Mouse (Mus musculus): ENCODE measurements around the gene Ftcd.
A peak's percentile ranks its signal among the peaks of the same experiment; 100 is the strongest.

The Ftcd gene

DNA sequence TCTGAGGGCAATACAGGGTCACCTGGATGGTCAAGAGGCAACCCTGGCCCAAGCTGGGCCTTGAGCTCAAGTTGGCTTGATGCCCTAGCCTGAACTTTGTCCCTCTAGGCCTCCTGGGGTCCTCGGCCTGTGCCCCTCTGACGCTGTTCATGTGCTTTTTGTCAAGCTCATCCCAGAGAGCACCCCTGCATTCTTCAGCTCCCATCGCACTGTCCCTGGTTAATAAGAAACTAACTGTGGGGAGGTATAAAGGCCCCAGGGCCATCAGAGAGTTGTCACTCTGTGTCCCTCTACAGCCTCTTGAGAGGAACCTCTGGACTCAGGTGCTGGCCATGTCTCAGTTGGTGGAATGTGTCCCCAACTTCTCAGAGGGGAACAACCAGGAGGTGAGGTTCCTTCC lies at the start of gene Ftcd:
TSS of gene Ftcd (plus strand) at position 275 of the 400 bp plus-strand sequence.
- ATAC-seq (ENCODE audit: insufficient number of reproducible peaks, low FRiP score, low TSS enrichment), result no peak

DNA sequence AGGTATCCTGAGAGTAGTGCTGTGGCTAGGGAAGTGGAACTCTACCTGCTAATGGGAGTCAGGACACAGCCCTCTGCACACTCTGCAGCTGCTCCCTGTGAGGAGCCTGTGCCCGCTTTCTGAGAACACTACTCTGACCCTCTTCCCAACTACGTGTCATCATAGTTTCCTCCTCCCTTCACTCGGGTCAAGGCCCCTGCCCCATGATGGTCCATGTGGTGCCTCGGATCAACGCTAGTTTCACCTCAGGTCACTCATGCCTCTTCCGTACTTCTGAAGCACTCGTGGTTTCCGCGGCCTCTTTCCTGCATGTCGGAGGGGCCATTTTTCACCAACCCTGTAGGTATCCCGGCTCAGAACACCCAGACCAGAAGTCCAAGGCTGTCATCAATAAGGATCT lies 44.5 kb upstream of the Ftcd start:
- peak; percentile 59; the same call in 1 of the 2 replicates for ATAC-seq (ENCODE audit: insufficient number of reproducible peaks, low FRiP score, low TSS enrichment)

DNA sequence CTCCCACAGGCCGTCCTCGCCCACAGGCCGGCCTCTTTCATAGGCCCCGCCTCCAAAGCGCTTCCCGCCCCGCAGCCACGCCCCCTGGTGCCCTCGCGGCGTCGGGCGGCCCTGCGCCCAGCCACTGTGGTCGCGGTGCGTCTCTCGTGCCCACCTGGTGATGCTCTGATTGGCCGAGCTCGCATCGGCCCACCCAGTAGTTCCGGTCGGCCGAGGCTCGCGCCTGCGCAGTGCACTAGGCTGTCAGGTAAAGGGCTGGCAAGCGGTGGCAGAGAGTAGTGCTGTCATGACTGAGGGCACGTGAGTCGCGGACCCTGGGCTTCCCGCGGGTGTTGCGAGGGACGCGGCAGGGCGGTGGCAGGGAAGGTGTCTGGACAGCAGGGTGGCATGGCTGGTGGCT lies 44.1 kb upstream of the Ftcd start, which contains the start of gene Lss:
TSS of gene Lss (plus strand) at position 214 of the 400 bp plus-strand sequence.
- ATAC-seq (ENCODE audit: insufficient number of reproducible peaks, low FRiP score, low TSS enrichment), result peak; percentile 98

DNA sequence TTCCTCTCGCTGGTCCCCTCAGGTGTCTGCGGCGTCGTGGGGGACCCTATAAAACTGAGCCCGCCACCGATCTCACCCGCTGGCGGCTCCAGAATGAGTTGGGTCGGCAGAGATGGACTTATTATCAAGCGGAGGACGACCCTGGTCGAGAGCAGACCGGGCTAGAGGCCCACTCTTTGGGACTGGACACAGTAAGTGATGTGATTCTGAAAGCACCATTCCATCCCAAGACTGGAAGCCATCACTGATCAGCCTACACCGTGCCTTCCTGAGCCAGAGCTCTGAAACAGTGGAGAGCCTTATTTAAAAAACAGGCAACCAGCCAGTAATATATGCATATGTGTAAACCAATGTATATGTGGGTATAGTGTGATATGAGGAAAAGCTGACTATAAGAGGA lies 43.6 kb upstream of the Ftcd start:
- ATAC-seq (ENCODE audit: insufficient number of reproducible peaks, low FRiP score, low TSS enrichment), result peak; percentile 29

DNA sequence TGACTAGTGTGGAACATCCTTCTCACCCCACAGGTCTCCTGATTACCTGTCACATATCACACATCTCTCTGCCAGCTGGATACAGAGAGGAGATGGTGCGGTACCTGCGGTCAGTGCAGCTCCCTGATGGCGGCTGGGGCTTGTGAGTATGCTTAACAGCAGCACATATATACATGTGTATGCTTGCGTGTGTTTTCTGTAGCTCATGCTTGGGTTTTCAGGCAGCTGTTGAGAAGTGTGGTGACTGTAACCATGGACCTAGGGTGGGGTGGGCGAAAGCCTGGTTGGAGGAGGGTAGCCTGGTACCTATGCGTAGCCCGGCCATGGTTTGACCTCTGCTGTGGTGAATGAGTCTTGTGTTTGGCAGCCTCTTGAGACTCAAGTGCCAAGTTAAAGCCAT lies 39.9 kb upstream of the Ftcd start:
- no peak for ATAC-seq (ENCODE audit: insufficient number of reproducible peaks, low FRiP score, low TSS enrichment)

DNA sequence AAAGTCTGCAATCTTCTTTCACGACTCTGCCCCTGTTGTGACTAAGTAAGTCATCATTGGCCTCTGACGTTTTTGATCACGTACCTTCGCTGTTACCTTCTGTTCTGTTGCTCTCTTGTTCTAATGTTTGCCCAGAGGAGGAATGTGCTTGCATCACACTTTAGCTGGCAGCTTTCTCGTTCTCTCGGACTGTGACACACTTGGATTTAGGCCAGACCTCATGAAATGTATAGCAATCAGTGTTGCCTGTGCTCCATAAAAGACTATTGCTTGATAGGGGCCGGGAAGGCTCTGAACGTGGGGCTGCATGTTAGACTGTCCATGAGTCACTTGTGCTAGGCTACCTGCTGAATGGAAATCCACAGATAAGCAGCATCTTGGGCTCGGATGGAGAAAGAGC lies 37.8 kb upstream of the Ftcd start:
- no peak for ATAC-seq (ENCODE audit: insufficient number of reproducible peaks, low FRiP score, low TSS enrichment)

DNA sequence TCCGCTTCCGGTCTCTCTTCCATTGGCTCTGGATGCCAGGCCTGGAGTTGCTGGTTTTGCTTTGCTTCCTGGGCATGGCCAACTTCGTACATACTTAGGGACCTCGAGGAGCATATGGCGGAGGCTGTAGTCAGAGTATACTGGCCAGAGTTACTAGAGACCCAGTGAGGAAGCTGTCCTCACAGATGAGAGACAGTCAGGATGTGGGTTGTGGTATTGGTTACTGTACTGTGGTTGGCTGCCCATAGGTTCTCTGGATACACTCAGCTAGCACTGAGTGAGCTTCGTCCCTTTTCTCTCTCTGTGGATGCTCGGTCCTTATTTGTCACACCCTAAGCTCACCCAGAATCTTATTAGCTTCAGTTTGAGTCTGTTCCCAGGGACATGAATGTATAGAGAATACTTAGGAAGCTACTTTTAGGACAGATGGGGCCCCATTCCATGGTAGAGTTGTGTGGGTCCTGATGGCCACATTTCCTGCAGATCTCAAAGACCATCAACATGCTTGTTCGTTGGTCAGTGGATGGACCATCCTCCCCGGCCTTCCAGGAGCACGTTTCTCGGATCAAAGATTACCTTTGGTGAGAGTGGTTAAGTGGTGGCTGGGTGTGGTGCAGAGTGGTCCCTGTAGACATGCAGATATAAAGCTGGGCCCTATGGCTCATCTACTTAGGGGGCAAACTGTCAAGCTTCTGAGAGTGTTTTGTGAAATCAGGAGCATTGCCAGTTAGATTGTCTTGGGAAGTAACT lies 33.9 kb upstream of the Ftcd start:
- ATAC-seq (ENCODE audit: insufficient number of reproducible peaks, low FRiP score, low TSS enrichment), result no peak

DNA sequence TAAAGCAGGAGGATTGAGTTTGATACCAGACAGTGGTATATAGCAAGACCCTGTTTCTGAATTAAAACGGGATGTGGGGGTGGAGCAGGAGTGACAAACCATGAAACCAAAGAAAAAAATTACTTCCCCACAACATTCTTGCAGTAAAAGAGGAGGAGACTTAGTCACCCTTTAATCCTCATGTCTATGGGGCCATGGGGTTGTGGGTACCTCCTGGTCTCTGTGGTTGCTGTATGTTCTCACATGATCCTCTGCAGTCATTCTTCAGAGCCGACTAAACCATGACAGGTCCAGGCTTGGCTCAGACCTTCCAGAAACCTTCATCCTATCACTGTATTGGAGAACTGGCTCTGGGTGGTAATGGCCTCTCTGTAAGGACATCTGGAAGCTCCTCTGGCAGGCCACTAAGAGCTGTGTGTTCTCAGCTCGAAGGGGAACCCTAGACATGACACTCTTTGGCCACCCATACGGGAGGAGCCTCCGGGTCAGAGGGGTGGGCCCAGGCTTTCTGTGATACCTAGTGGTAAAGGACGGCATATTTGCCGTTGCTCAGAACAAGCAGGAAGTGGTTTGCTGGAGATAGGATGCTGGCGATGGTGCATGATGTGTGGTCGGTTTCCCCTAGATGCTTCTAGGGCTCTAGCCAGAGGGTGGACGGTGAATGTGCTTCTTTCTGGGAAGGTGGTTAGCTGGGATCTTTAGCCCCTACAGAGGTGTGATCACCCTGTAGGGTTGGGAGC lies 32.6 kb upstream of the Ftcd start:
- no peak for ATAC-seq (ENCODE audit: insufficient number of reproducible peaks, low FRiP score, low TSS enrichment)

DNA sequence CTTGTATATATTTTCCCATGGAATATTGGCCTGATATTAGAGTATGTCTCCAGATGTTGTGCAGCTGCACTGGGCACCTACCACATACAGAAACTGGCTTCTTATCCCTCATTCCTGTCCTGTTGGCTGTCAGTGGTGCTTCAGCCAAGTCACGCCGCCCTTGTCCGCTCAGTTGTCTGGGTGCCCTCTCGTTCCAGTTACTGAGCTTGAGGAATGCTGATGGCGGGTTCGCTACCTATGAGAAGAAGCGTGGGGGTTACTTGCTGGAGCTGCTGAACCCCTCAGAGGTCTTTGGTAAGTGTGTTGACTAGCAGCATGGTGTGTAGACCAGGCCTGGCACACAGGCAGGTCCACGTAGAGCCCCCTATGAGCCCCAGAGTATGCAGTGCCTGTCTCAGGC lies 28.9 kb upstream of the Ftcd start:
- no peak for ATAC-seq (ENCODE audit: insufficient number of reproducible peaks, low FRiP score, low TSS enrichment)

DNA sequence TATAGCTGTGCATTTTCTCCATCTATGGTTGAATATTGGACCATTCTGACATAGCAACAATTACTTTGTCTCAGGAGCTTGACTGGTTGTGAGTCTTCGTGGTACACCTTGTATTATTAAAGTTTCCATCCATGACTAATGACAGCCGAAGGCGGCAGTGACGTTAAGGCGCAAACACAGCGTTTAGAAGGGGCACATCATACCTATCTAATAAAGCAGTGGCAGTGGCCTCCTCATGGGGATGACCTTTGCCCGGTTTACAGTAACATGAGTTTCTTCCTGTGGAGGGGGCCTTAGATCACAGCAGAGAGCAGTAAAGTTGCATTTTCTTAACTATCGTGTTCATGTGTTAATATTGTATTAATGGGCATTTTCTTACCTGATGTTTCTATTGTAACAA lies 27.2 kb upstream of the Ftcd start:
- ATAC-seq (ENCODE audit: insufficient number of reproducible peaks, low FRiP score, low TSS enrichment), result no peak

DNA sequence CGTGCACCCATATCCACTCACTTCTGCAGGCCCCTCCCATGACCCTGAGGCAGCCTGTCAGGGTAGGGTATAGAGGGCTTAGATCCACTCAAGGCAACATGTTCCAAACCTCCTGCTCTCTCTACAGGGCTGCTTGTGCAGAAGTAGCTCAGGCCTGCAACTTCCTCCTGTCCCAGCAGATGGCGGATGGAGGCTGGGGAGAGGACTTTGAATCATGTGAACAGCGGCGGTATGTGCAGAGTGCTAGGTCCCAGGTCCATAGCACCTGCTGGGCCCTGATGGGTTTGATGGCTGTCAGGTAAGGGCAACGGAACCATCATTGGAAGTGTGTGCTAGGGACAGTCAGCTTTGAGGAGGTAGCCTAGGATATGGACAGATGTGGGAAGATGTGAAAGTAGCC lies 25.0 kb upstream of the Ftcd start:
- no peak for ATAC-seq (ENCODE audit: insufficient number of reproducible peaks, low FRiP score, low TSS enrichment)

DNA sequence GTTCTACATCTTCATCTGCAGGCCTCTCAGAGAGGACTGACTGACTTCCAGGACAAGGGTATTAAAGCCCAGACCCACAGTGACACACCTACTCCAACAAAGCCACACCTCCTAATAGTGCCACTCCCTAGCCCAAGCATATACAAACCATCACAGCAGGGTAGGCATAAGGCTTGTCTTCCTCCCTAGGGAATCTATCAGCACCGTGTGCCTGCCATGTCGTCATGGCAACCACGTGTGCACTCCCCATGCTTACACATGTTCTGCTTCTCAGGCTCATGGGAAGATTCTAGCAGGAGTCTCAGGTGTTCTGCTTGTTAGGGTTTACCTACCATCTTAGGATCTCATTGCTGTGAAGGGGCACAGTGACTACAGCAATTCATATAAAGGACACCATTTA lies 23.9 kb upstream of the Ftcd start:
- no peak for ATAC-seq (ENCODE audit: insufficient number of reproducible peaks, low FRiP score, low TSS enrichment)

DNA sequence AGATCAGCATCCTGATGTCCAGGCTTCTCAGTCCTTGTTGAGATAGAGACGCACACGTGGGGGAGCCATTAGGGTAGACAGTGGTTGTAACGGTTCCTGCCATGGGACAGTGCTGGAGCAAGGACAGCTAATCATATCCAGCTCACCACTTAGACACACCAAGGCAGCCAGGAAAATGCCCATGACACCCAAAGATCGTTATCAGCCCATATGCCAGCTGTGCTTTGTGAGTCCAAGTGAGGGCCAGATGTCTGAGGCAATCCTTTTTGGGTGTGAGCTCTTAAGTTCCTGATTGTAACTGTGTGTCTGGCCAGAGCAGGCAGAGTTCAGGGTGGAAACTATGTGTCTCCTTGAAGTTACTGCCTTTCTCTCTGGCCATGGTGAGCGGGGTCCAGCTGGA lies 21.4 kb upstream of the Ftcd start:
- no peak for ATAC-seq (ENCODE audit: insufficient number of reproducible peaks, low FRiP score, low TSS enrichment)

DNA sequence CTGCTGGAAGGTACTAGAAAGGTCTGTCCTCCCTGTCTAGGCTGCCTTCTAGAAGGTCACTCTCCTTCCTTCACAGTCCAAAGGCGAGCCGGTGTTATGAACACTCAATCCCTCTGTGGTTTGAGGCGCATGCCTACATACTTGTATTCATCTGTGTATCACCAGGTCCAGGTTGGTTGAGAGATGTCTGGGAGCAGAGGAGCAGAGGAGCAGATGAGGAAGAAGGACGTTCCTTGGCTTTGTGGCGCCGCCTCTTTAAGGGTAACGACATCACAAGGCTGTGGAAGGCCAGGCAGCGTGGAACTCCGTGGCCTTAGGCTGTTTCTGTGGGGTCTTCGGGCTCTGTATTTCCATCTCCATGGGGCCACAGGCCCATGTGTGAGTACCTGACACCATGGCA lies 13.5 kb upstream of the Ftcd start, which contains the start of gene Spatc1l:
TSS of gene Spatc1l (plus strand) at position 301 of the 400 bp plus-strand sequence.
- ATAC-seq (ENCODE audit: insufficient number of reproducible peaks, low FRiP score, low TSS enrichment), result no peak

DNA sequence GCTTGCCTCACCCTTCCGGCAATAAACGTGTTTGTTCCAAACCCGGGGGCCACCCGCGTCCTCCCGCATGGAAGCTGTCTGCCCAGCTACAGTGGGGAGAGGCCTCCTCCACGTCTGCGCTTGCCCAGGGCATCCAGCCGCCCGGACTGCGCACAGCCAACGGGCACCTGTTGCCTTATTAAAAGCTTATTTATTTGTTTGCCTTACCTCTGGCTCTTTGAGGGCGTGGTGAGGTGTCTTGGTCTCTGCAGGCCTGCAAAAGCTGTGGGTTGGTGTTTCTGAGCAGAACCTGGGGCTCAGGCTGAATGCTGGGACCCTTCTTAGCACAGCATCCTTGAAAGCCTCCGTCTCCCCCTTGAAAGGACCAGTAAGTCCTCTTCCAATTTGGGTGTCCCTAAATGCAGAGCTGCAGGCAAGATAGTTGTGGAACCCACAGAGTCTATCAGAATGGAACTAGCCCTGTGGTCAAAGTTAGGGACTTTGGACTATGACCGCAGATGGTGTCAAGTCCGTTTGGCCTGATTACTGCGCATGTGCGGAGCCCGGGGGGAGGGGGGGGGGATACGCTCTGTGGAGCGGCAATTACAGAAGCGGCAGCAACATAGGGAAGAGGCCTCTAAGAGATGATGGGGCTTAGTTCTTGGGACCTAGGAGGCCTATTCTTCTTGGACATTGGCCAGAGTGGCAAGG lies 5.3 kb upstream of the Ftcd start:
- no peak for ATAC-seq (ENCODE audit: insufficient number of reproducible peaks, low FRiP score, low TSS enrichment)

DNA sequence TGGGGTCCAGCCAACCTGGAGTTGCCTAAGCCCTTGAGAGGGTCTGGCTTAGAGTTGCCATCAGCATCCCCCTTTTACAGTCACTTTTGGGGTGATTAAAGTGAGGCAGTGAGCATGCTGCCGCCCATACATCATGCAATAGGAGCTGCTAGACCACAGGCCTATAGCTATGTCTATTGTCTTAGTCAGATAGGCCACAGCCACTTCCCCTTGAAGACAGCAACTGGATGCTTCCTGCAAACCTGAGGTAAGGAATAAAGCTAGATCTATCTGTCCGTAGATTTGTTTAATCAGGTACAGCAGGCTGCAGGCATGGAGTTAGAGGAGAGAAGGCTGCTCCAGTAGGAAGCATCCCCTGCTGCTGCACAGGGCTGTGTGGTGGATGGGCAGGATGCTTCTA lies 4.4 kb upstream of the Ftcd start:
- no peak for ATAC-seq (ENCODE audit: insufficient number of reproducible peaks, low FRiP score, low TSS enrichment)

DNA sequence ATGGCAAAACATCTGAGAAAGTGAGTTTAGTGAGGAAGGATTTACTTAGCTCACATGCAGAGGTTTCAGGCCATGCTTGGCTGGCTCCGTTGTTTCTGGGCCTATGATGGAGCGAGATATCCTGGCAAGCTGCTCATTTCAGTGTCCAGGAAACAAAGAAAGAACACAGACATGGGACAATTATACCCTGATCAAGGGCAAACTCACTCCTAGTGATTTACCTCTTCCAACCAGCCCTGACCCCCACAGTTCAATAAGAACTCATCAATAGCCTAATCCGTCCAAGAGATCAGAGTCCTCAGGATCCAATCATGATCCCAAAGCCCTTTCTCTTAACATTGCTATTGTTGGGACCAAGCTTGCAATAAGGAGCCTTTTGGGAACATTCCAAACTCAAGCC lies 3.3 kb upstream of the Ftcd start:
- no peak for ATAC-seq (ENCODE audit: insufficient number of reproducible peaks, low FRiP score, low TSS enrichment)

DNA sequence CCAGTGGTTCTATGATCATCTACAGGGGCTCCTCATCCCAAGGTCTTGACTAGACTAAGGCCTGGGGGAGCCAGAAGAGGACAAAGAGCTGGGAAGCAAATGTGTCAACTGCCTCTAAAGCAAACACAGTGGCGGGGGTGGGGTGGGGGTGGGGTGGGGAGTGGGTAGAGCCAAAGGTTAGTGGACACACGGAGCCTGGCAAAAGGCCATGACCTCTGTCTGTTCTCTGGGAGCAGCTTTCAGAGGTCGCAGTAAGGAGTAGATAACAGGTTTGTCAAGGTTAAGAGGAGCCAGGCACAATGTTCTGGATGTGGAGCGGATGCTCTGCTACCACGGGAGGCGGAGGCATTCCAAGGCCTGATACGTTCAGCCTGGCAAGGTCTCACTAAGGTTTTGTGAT lies 1.5 kb downstream of the Ftcd start:
- no peak for ATAC-seq (ENCODE audit: insufficient number of reproducible peaks, low FRiP score, low TSS enrichment)

DNA sequence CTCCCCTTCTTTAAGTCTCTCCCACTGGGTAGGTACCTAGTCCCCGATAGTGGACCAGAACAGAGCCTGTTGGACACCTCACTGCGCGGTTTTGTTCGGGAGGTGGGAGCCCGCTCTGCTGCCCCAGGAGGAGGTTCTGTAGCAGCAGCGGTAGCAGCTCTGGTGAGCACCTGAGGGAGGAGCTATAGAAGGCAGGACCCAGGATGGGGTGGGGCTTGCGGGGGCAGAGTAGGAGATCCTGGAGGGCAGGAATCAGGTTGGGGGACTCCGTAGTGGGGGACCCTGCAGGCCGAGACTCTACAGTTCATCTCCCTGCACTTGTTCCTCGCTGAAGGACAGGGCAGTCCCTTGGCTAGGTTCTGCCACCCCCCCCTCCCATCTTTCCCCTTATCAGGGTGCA lies 8.7 kb downstream of the Ftcd start:
- no peak for ATAC-seq (ENCODE audit: insufficient number of reproducible peaks, low FRiP score, low TSS enrichment)

DNA sequence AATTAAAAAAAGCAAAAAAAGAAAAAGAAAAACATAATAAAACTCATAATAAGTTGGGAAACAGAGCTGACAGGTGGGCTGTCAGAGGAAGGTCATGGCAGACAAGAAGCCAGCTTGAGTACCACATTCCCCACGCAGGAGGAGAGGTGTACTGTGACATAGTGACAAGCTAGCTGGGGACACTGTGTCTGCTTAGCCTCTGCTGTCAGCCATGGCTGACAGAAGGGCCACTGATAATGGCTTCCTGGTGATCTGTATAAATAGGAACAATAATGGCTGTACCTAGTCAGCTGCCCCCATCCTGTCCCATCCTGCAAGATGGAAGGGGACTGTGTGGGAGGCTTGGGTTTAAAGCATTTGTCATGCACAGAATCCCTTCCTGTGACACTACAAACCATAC lies 10.7 kb downstream of the Ftcd start:
- ATAC-seq (ENCODE audit: insufficient number of reproducible peaks, low FRiP score, low TSS enrichment), result no peak

DNA sequence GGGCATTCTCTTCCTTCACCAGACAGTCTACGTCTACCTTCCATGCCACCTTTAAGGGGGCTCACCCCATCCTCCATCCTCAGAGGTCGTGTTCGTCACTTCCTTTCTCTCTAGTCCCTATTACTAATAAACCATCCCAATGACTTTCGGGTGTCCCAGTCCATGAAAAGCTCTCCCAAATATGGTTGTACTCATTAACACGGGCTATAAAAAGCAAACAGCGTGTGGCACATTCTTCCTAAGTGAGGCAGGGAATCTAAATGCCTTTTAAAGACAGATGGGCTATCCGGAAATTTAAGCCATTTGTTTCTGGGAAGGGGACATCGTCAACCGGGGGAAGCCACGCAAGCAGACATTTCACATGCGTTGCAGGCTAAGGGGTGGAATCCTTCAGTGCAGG lies 14.7 kb downstream of the Ftcd start:
- no peak for ATAC-seq (ENCODE audit: insufficient number of reproducible peaks, low FRiP score, low TSS enrichment)
